30 mouse cellular contexts compared by ENCODE assay signal in the genomic region with DNA sequence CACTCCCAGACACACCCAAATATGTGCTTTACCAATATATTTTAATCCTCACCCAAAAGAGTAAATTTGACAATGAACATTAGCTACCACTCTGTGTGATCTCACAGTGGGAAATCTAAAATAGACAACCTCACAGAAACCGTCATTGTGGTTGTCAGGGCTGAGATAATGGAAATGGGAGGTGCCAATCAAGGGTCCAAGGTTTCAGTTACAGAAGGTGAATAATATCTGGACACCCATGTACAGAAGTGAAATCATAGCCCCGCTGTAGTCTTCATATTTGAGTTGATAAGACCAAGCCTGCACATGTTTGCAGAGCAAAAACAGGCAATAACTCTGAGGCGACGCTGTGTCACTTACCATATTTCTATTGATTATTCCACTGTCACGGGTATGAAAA.
"Had no signal": no experiment of that assay in that cellular context is flagged by ENCODE, and none has a peak within 500 bp of the region (broad histone marks: within the 10 kb centered on the region; RNA-seq: fewer than 3 reads in every experiment).

No protein-coding gene starts in this region.

- H3K4me3 ChIP-seq: limb, embryonic 10.5 days; limb, embryonic 12.5 days; limb, embryonic 13.5 days; limb, embryonic 15.5 days; liver, embryonic 12.5 days; liver, embryonic 13.5 days; liver, embryonic 15.5 days; lung, embryonic 15.5 days; megakaryocyte, embryonic 14.5 days; midbrain, embryonic 10.5 days; midbrain, embryonic 12.5 days; midbrain, embryonic 13.5 days; midbrain, embryonic 15.5 days; myocyte; neural tube, embryonic 12.5 days had no signal

- H3K9ac ChIP-seq: limb, embryonic 12.5 days; limb, embryonic 13.5 days; limb, embryonic 15.5 days; liver, embryonic 12.5 days; liver, embryonic 13.5 days; liver, embryonic 14.5 days; liver, embryonic 15.5 days; liver, postnatal 0 days; lung, embryonic 14.5 days; lung, embryonic 15.5 days; midbrain, embryonic 12.5 days; midbrain, embryonic 13.5 days; midbrain, embryonic 15.5 days; neural tube, embryonic 12.5 days had no signal

- H3K27ac ChIP-seq: limb, embryonic 10.5 days; limb, embryonic 12.5 days; limb, embryonic 13.5 days; limb, embryonic 15.5 days; liver, embryonic 12.5 days; liver, embryonic 13.5 days; liver, embryonic 14.5 days; liver, embryonic 15.5 days; lung, embryonic 15.5 days; macrophage; midbrain, embryonic 10.5 days; midbrain, embryonic 12.5 days; midbrain, embryonic 13.5 days; midbrain, embryonic 15.5 days; neural tube, embryonic 12.5 days had no signal

- DNase-seq: left cerebral cortex, postnatal 4 days; liver; liver, embryonic 13.5 days; liver, postnatal 0 days; lung, adult 18-20 months; lung, adult 2 months; lung, embryonic 14.5 days; lung, postnatal 10 days; lung, postnatal 14 days; lung, postnatal 36 days; lung, postnatal 4 days; midbrain, embryonic 14.5 days had no signal

- H3K36me3 ChIP-seq: limb, embryonic 10.5 days; limb, embryonic 12.5 days; limb, embryonic 13.5 days; limb, embryonic 15.5 days; liver, embryonic 12.5 days; liver, embryonic 13.5 days; liver, embryonic 15.5 days; lung, embryonic 15.5 days; midbrain, embryonic 10.5 days; midbrain, embryonic 12.5 days; midbrain, embryonic 13.5 days; midbrain, embryonic 15.5 days; neural tube, embryonic 12.5 days had no signal

- H3K27me3 ChIP-seq: limb, embryonic 12.5 days; limb, embryonic 13.5 days; limb, embryonic 15.5 days; liver, embryonic 12.5 days; liver, embryonic 13.5 days; liver, embryonic 15.5 days; lung, embryonic 15.5 days; megakaryocyte, embryonic 14.5 days; midbrain, embryonic 12.5 days; midbrain, embryonic 13.5 days; midbrain, embryonic 15.5 days; neural tube, embryonic 12.5 days had no signal

- H3K9me3 ChIP-seq: limb, embryonic 10.5 days; limb, embryonic 12.5 days; limb, embryonic 13.5 days; limb, embryonic 15.5 days; liver, embryonic 12.5 days; liver, embryonic 13.5 days; liver, embryonic 15.5 days; lung, embryonic 15.5 days; megakaryocyte, embryonic 14.5 days; midbrain, embryonic 10.5 days; midbrain, embryonic 12.5 days; midbrain, embryonic 13.5 days; midbrain, embryonic 15.5 days; neural tube, embryonic 12.5 days had no signal

- H3K4me2 ChIP-seq: limb, embryonic 12.5 days; limb, embryonic 13.5 days; limb, embryonic 15.5 days; liver, embryonic 11.5 days; liver, embryonic 12.5 days; liver, embryonic 13.5 days; liver, embryonic 15.5 days; lung, embryonic 14.5 days; lung, embryonic 15.5 days; midbrain, embryonic 11.5 days; midbrain, embryonic 12.5 days; midbrain, embryonic 13.5 days; midbrain, embryonic 15.5 days; neural tube, embryonic 12.5 days had no signal

- H3K4me1 ChIP-seq: limb, embryonic 10.5 days; limb, embryonic 12.5 days; limb, embryonic 13.5 days; limb, embryonic 15.5 days; liver, embryonic 12.5 days; liver, embryonic 13.5 days; liver, embryonic 15.5 days; lung, embryonic 15.5 days; megakaryocyte, embryonic 14.5 days; midbrain, embryonic 10.5 days; midbrain, embryonic 12.5 days; midbrain, embryonic 13.5 days; midbrain, embryonic 15.5 days; neural tube, embryonic 12.5 days had no signal
